Mouse (Mus musculus) bone marrow, adult 2 months (tissue): ENCODE measurements around the gene F2rl2.

Source experiments
- CTCF ChIP-seq: fragments of 200-500 bp; IDR thresholded peaks from 2 replicates; pipeline ENCODE4 v1.5.1; 2011; ENCODE audit warnings: low read length, control low read depth; ENCODE audit not compliant: control insufficient read depth, insufficient read depth
- POLR2A ChIP-seq: fragments of 200-500 bp; IDR thresholded peaks from 2 replicates; pipeline ENCODE4 v1.6.1; 2011; ENCODE audit warnings: low read depth, mild to moderate bottlenecking, control low read depth, low read length, borderline replicate concordance; ENCODE audit not compliant: control insufficient read depth

DNA sequence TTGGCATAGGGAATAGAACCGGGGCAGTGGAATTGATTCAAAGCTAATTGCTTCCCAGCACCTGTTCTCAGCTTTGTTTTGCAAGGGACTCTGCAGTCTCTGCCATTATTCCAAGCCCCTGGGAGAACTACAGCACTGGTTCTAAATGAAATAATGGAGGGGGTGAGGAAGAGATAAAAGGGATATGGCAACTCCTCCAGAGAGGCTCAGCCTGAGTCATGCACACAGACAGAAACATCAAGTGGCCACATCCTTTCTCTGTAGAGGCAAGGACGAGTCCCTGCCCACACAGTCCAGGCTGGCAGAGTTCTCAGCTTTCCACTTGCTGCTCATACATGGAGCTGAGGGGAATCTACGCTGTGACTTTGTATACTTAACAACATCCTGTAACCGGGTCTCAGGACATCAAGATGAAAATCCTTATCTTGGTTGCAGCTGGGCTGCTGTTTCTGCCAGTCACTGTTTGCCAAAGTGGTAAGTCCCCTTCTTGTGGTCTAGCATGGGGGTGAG, at the start of gene F2rl2:
- TF ChIP-seq CTCF, result no peak
- no peak for TF ChIP-seq POLR2A
